Mouse (Mus musculus) forebrain, embryonic 10.5 days (tissue): Measurements from ENCODE around the gene Dus1l. TPM values are rescaled to one million over a fixed set of nuclear protein-coding genes. Genes with fewer than 3 reads are reported as not detected.
A peak's percentile ranks its signal among the peaks of the same experiment; 100 is the strongest.
"Not testable (repeated sequence)": the region's sequence is repeated elsewhere in the genome, so short reads cannot be mapped to it uniquely, and the experiment has no call there.

Experiments used
- DNase-seq: peaks from one replicate; pipeline ENCODE4 v3.0.0-alpha.2; 2017; ENCODE audit warnings: low spot score; ENCODE audit errors: extremely low spot score
- H3K27ac ChIP-seq: fragments of 300-500 bp; sonication (generic); 2 replicates; pipeline ENCODE4 v1.5.1; 2016; ENCODE audit warnings: mild to moderate bottlenecking
- H3K27me3 ChIP-seq: fragments of 300-500 bp; sonication (generic); 2 replicates; pipeline ENCODE4 v1.6.1; 2016; ENCODE audit warnings: mild to moderate bottlenecking; ENCODE audit not compliant: poor library complexity, severe bottlenecking
- H3K36me3 ChIP-seq: fragments of 300-500 bp; sonication (generic); replicated peaks from 2 replicates; pipeline ENCODE4 v1.6.1; 2016; ENCODE audit warnings: mild to moderate bottlenecking, moderate library complexity
- H3K4me1 ChIP-seq: fragments of 300-500 bp; sonication (generic); 2 replicates; pipeline ENCODE4 v1.6.1; 2016
- H3K4me3 ChIP-seq: fragments of 300-500 bp; sonication (generic); 2 replicates; pipeline ENCODE4 v1.5.1; 2016; ENCODE audit warnings: mild to moderate bottlenecking, moderate library complexity
- H3K9me3 ChIP-seq: fragments of 300-500 bp; sonication (generic); 2 replicates; pipeline ENCODE4 v1.6.1; 2016; ENCODE audit warnings: mild to moderate bottlenecking, moderate library complexity
- WGBS: fragments of 180-500 bp; shearing (Covaris S2); methylation state at CpG from one replicate; pipeline ENCODE4 v1.1.7; 2016; 5-methylcytosine and 5-hydroxymethylcytosine counted together
- polyA plus RNA-seq: library from polyadenylated mRNA; unstranded; fragments of >200 nt; fragmentation: Nextera tagmentation; extraction: Ambion mirVana; gene quantifications from 2 replicates; pipeline ENCODE4 v1.2.1, GENCODE M21; 2016

Dus1l gene
- polyA plus RNA-seq, 1 experiment from 2014 or later, result 111 TPM

DNA sequence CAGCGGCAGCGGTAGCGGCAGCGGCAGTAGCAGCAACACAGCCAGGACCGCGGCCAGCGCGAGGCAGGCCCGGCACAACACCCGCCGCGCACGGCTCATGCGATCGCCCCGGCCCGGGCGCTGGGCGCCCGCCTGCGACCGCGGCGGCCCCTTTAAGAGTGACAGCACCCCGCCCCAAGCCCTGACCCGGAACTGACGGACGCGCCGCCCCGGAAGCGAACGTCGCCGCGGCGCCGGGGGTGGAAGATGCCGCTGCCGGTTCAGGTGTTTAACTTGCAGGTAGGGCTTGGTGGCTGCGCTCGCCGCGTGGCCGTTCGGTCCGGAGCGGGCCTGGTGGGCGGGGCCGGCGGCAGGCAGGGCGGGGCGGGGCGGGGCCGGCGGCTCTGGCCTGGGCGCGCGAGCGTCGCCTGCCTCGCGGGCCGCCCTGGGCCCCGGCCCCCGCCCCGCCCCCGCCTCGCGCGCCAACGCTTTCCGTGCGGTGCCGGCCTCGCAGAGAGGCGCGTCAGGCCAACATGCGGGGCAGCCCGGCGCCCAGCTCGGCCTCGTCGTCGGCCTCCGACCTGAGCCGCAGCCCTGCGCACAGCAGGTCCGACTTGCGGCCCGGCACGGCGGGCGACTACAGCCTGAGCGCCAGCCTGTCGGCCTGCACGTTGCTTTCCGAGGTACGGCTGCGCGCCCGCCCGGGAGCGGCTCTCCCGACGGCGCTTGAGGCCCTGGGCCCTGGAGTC, 12.0 kb downstream of the Dus1l start, which contains the start of the genes Rfng and Gps1:
Gene Rfng, minus strand, starts transcription at position 144 of the 728 bp plus-strand sequence.
Gene Gps1, plus strand, starts transcription at position 209 of the 728 bp plus-strand sequence.
- under 1% methylated on average over 86 of the region's 107 CpGs for WGBS
- peak within 1 kb of the TSS; percentile 89 for H3K27ac ChIP-seq
- H3K36me3 ChIP-seq, result peaks cover 68% of the 10 kb centered on the region

DNA sequence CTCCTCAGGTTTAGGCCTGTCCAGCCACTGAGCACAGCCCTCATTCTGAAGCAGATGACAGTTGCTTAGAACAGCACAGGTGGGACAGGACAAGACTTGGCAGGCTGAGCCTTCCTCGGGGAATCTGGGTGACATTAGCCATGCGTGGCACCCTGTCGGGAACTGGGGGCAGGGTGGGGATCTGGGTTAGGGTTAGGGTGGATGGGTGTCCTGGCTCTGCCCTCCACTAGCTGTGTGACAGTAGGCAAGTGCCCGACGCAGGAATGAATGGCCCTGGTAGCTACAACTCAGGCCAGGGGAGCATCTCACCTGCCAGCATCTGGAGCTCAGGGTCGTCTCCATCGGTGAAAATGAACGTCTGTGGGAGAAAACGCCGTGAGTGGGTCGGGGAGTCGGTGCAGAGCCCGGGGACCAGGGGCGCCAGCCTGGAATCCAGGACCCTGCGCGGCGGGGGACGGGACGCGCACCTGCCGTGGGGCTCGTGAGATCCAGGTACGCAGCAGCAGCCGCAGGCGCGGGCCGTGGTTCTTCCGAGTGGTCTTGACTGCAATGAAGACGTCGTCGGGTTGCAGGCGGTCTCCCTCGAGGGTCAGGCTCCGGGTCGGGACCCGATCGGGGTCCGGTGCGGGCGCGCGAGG, 12.7 kb downstream of the Dus1l start:
- Histone ChIP-seq H3K4me1 (peaks cover 31% of the 10 kb centered on the region), H3K27ac (peak overlapping the region; percentile 89), H3K4me3 (peak overlapping the region; percentile 99), H3K9me3 (no peaks in the 10 kb centered on the region), H3K27me3 (peaks cover 14% of the 10 kb centered on the region), H3K36me3 (peaks cover 62% of the 10 kb centered on the region)
- 2% methylated on average over 42 of the region's 42 CpGs for WGBS
- no peak for DNase-seq

More for the DNA sequence above, 12.0 kb downstream of the Dus1l start, which contains the start of the genes Rfng and Gps1:
- peak within 1 kb of the TSS; percentile 99 for H3K4me3 ChIP-seq
- DNase-seq, result peak; percentile 84
- H3K27me3 ChIP-seq, result peaks cover 14% of the 10 kb centered on the region
- peaks cover 31% of the 10 kb centered on the region for H3K4me1 ChIP-seq
- no peaks in the 10 kb centered on the region for H3K9me3 ChIP-seq

DNA sequence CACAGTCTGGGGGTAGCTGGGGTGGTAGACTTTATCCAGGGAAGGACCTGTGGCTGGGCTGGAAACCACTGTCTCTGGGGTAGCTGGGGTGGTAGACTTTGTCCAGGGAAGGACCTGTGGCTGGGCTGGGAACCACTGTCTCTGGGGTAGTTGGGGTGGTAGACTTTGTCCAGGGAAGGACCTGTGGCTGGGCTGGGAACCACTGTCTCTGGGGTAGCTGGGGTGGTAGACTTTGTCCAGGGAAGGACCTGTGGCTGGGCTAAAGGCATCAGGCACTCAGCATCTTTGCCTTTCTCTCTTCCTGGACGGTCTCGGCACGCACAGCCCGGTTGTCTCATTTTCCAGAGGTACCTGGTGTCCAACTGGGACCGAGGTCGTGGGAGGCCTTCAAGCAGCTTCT, 14.8 kb downstream of the Dus1l start:
- not testable (repeated sequence) for DNase-seq, H3K9me3 ChIP-seq, H3K27ac ChIP-seq, H3K4me3 ChIP-seq
- WGBS, result 98% methylated on average over 6 of the region's 6 CpGs
- Histone ChIP-seq H3K27me3 (peaks cover 14% of the 10 kb centered on the region), H3K4me1 (peaks cover 41% of the 10 kb centered on the region), H3K36me3 (peaks cover 40% of the 10 kb centered on the region)

DNA sequence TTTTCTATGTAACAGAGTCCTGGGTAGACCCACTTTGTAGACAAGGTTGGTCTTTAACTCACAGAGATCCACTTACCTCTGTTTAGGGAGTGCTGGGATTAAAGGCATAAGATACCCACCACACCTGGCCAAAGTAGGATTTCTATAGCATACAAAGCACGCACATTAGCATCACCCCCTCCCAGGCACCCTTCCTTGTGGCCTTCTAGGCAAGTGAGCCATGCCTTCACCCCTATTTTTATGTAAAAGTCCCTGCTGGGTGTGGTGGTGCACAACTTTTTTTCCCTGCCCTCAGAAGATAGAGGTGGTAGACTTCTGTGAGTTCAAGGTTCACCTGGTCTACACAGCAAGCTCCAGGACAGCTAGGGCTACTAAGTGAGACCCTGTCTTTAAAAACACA, 16.3 kb downstream of the Dus1l start:
- no peak overlapping the region for H3K4me3 ChIP-seq
- 76% methylated on average over 1 of the region's 1 CpGs for WGBS

DNA sequence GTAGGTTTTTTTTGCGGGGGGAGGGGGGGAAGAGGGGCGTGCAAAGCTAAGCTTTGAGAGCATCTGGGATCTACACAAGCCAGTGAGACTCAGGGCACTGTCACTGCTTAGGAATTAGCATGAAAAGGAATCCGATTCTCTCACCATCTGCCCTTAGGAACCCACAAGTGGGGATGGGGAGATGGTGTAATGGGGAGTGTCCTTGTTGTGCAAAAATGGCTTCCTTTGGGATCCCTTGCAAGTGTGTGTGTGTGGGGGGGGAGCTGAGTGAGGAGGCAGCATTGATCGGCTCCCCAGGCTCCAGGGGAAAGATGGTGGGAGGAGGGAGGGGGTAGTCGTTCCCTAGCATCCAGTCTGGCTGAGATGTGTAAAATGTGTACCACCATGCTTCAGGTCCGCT, 19.1 kb downstream of the Dus1l start:
- no peak overlapping the region for H3K27ac ChIP-seq
- 37% methylated on average over 6 of the region's 6 CpGs for WGBS
- H3K4me1 ChIP-seq, result peaks cover 16% of the 10 kb centered on the region
- H3K36me3 ChIP-seq, result peaks cover 20% of the 10 kb centered on the region
- no peak overlapping the region for H3K4me3 ChIP-seq
- no peaks in the 10 kb centered on the region for H3K27me3 ChIP-seq
- no peaks in the 10 kb centered on the region for H3K9me3 ChIP-seq
- DNase-seq, result no peak

More for the DNA sequence above, 16.3 kb downstream of the Dus1l start:
- no peaks in the 10 kb centered on the region for H3K9me3 ChIP-seq
- peaks cover 33% of the 10 kb centered on the region for H3K4me1 ChIP-seq
- DNase-seq, result no peak
- peaks cover 14% of the 10 kb centered on the region for H3K27me3 ChIP-seq
- H3K36me3 ChIP-seq, result peaks cover 28% of the 10 kb centered on the region
- no peak overlapping the region for H3K27ac ChIP-seq

DNA sequence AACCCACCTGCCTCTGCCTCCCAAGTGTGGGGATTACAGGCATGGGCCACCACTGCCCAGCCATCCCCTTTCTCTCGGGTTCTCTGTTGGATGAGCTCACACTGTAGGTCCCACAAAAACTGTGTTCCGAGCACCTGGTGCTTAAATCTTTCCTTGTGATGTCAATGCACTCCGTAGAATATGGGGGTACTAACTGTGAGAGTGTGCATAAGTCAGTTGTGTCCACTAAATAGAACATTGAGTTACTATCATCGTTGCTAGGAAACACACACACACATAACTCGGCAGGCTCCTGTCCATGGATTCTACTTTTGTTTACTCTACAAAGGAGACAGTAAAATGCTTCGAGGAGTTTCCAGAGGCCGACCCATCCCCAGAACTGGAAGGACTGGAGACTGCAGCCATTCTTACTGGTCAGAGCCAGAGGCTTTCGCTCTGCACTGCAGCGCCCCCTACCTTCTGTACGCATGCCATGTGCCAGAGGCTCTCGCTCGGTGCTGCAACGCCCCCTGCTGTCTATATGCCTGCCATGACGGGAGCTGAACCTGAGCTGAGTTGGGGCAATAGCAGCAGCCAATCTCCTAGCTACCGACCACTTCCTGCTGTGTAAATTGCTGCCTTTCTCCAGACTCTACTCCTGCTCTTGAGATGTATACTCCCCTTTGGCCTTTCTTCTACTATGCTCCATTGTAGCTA, 20.3 kb downstream of the Dus1l start:
- Histone ChIP-seq H3K4me1 (peaks cover 16% of the 10 kb centered on the region), H3K4me3 (peak overlapping the region; percentile 13; the same call in 1 of the 2 replicates), H3K36me3 (peaks cover 11% of the 10 kb centered on the region), H3K9me3 (no peaks in the 10 kb centered on the region), H3K27me3 (no peaks in the 10 kb centered on the region), H3K27ac (no peak overlapping the region)
- 30% methylated on average over 15 of the region's 15 CpGs for WGBS
- peak; percentile 91 for DNase-seq

DNA sequence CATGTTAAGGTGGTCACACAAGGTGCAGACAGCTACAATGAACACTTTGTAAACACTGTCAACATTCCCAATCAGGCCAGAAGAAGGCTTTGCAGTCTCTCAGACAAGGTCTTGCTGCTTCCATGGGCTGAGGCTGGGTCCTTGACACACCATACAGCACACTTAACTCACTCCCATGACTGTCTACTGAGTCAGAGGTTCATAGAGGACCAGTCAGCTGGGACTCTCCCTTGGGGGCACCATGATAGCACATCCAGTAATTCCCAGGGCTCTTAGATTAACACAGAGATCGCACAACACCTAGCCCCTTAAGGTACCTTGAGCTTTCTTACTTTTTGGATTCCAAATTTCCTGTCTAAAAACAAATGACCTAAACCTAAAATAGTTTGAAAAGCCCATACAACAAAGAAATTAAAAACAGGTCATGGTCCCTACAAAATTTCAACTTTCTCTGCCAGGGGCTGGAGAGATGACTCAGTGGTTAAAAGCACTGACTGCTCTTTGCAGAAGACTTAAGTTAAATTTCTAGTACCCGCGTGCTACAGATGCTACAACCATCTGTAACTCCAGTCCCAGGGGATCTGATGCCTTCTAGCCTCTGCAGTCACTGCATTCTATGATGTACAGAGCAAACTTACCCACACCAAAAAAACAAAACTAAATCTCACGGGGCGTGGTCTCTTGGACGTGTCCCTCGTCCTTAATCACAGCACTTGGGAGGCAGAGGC, 22.6 kb downstream of the Dus1l start:
- no peaks in the 10 kb centered on the region for H3K36me3 ChIP-seq
- peaks cover 16% of the 10 kb centered on the region for H3K4me1 ChIP-seq
- H3K27ac ChIP-seq, result no peak overlapping the region
- no peaks in the 10 kb centered on the region for H3K9me3 ChIP-seq
- DNase-seq, result no peak
- H3K4me3 ChIP-seq, result no peak overlapping the region
- 91% methylated on average over 7 of the region's 7 CpGs for WGBS
- H3K27me3 ChIP-seq, result no peaks in the 10 kb centered on the region

DNA sequence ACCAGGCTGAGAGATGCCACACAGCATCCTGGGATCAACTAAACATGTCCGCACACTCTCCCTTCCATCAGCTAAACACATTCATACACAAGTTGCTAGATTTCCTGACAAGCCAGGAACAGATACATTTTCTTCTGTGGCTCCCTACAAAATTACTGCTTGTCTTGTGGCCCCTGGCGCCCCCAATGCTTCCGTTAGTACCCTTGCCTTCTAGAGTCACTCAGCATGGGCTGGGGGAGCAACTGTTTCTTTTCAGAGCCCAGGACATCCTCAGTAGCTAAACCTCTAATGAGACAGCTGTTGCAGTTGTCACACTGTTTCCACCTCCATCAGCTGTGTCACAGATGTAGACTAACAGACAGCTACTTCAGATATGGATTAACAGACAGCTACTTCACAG, 23.5 kb downstream of the Dus1l start:
- WGBS, result 84% methylated on average over 3 of the region's 3 CpGs
- Histone ChIP-seq H3K27me3 (no peaks in the 10 kb centered on the region), H3K4me1 (peaks cover 16% of the 10 kb centered on the region), H3K36me3 (no peaks in the 10 kb centered on the region), H3K27ac (no peak overlapping the region), H3K9me3 (no peaks in the 10 kb centered on the region), H3K4me3 (no peak overlapping the region)
- no peak for DNase-seq

DNA sequence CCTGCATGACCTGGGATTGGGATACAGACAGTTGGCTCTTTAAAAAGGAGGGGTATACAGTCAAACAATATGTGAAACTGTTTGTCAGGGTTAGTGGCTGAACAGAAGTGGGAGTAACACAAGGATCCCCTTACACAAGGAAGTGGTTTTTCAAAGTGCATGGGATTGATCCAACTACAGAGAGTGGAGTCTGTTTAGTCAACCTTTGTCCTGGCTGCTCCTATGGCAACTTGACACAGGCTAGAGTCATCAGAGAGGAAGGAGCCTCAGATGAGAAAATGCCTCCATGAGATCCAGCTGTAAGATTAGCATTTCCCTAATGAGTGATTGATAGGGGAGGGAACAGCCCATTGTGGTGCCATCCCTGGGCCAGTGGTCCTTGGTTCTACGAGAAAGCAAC, 28.0 kb downstream of the Dus1l start:
- H3K4me3 ChIP-seq, result no peak overlapping the region
- WGBS, result 81% methylated on average over 1 of the region's 1 CpGs

DNA sequence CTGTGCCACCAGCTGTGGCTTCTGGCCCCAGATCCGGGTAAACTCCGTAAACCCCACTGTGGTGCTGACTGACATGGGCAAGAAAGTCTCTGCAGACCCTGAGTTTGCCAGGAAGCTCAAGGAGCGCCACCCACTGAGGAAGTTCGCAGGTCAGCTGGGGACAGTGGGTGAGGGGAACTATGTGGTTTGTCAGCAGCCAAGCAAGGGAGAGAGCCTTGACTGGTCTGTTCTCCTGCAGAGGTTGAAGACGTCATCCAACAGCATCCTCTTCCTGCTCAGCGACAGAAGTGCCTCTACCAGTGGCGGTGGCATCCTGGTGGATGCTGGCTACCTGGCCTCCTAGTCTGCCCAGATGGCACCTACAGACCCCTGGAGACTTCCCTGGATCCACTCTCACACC, 29.2 kb downstream of the Dus1l start:
- DNase-seq, H3K4me1 ChIP-seq, H3K27ac ChIP-seq, H3K36me3 ChIP-seq, H3K4me3 ChIP-seq, H3K9me3 ChIP-seq: not testable (repeated sequence)
- WGBS, result 80% methylated on average over 4 of the region's 7 CpGs
- H3K27me3 ChIP-seq, result peaks cover 25% of the 10 kb centered on the region

More for the DNA sequence above, 28.0 kb downstream of the Dus1l start:
- no peak overlapping the region for H3K27ac ChIP-seq
- no peak for DNase-seq
- peaks cover 14% of the 10 kb centered on the region; the same call in 1 of the 2 replicates for H3K27me3 ChIP-seq
- no peaks in the 10 kb centered on the region for H3K4me1 ChIP-seq
- H3K36me3 ChIP-seq, result no peaks in the 10 kb centered on the region
- no peaks in the 10 kb centered on the region for H3K9me3 ChIP-seq

DNA sequence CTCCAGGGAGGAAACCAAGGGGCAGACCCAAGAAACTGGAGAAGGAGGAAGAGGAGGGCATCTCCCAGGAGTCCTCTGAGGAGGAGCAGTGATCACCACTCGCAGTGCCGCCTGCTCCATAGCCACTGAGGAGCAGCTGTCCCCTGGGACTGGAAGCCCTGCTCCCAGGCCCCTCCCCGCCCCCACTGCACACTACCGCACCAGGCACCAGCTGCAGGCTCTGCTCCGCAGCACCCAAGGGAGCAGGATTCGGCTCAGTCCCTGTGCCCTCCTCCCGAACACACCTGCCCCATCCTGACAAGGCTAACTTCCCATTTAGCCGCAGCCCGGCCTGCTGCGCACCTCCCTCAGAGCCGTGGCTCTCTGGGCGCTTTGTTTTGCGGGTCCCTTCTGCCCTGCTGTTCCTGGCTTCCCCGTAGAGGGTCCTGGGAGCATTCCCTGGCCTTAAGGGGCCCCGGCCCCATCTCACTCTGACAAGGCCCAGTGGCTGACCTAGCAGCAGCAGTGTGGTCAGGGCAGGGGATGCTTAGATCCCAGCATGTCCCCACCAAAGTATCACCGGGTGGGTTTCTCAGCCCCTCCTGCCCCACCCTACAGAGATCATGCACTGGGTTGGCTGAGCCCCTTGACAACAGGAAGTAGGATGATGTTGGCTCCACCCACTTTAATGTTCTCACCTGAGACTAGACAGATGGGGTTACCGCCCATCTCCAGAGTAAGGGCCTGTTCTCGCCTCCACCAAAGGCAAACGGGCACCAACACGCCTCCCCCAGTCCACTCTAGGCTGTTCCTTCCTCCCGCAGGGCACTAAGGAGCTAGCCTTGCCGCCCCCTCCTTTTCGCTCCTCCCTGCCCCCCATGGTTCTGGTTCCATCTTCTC, 32.8 kb downstream of the Dus1l start:
- H3K4me3 ChIP-seq, result not testable (repeated sequence)

More for the DNA sequence above, 32.8 kb downstream of the Dus1l start:
- DNase-seq, H3K36me3 ChIP-seq, H3K27ac ChIP-seq, H3K4me1 ChIP-seq: not testable (repeated sequence)
- WGBS, result 4% methylated on average over 9 of the region's 23 CpGs
- peaks cover 34% of the 10 kb centered on the region for H3K27me3 ChIP-seq
- peaks cover 16% of the 10 kb centered on the region for H3K9me3 ChIP-seq
